Mouse (Mus musculus): ENCODE data around the gene Cabp2.
"Not testable (repeated sequence)": the region's sequence is repeated elsewhere in the genome, so short reads cannot be mapped to it uniquely, and the experiment has no call there.

The Cabp2 gene

GRCm38 (mm10) chr19:4055947-4056693 is 25.3 kb upstream of the Cabp2 start:
- no peak for DNase-seq (ENCODE audit: low spot score in 2 of 2)

DNA sequence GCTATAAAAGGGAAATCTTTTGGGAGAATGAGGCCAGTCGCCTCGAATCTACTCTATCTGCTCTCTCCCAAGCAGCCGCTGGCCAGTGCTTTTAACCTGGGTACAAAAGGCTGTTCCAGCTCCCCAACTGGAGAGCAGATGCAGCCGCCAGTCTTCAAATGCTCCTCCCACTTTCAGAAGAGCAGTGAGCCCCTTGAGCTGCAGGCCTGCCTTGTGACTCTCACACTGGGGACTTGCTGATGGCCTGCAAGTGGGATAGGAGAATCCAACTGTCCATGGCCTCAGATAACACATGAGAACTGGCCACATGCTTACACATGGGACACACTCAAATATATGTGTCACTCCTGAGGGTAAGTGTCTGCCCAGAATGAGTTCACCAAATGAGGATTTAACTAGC is 24.7 kb upstream of the Cabp2 start:
- DNase-seq (ENCODE audit: low spot score in 2 of 2) = no peak

DNA sequence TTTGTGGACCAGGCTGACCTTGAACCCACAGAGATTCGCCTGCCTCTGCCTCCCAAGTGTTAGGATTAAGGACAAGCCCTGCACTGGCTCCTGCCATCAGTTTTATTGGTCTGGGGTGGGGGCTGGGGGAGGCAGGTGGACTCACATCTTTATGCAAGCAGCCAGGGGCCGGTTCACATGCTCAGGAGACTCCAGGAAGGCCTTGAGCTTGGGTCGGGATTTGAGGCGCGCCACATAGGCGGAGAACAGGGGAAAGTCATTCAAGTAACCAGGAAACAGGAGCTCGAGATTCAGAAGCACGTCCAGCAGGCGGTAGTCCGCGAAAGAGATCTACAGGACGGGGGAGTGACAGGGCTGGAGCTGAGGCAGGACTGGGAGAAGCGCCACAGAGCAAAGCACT is 24.0 kb upstream of the Cabp2 start:
- no peak for DNase-seq (ENCODE audit: low spot score in 2 of 2)

DNA sequence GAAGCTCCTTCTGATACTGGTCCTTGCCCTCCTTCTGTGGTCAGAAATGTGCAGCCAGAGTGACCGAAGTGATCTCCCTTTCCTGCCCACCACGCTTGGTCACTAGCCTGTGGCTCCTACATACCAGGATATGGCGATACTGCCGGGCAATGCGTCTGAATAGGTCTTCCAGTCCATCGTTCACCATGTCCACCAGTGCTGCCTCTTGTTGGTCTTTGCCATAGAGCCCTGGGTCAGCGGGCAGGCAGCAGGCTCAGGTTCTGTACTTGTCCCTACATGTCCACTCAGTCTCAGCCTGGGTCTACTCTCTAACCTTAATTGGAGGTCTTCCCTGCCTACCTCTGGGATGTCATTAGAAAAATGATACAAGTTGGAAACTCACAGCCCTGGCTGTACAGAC is 23.4 kb upstream of the Cabp2 start:
- no peak for DNase-seq (ENCODE audit: low spot score in 2 of 2)

- no peak for DNase-seq (ENCODE audit: low spot score in 2 of 2)
These were observed 22.8 kb upstream of the Cabp2 start for GRCm38 (mm10) chr19:4058581-4058980.

DNA sequence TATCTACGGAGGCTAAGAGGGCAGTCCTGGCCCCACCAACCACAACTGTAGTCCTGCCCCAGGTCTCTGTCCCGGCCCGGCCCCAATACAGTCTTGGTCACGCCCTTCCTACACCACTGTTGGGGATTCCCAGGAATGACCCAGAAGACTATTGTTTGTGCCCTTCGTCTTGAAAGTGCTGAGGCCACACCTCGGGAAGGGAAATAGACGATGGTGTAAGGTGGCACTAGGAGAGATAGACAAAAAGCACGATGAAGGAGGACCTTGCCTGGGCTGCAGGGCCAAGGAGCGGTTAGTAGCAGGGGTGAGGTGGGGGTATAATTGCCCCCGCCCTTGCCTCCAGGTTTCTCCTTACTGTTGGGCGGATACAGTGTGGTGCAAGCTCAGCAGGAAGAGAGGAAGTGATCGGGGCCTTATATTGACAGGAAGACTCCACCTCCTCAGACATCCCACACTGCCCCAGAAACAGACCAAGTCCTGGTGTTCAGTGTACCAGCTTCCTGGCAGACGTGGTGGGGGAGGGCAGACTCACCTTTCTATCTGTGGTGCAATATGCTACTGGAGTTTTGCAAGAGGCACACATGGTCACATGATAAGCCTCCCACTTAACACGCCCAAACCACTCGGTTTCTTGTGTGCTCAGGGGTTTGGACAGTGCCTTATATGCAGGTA is 22.2 kb upstream of the Cabp2 start, which contains the start of gene Gstp3:
Gene Gstp3 (minus strand): TSS at position 501 of the 672 bp plus-strand sequence.
- DNase-seq (ENCODE audit: low spot score in 2 of 2) = no peak

DNA sequence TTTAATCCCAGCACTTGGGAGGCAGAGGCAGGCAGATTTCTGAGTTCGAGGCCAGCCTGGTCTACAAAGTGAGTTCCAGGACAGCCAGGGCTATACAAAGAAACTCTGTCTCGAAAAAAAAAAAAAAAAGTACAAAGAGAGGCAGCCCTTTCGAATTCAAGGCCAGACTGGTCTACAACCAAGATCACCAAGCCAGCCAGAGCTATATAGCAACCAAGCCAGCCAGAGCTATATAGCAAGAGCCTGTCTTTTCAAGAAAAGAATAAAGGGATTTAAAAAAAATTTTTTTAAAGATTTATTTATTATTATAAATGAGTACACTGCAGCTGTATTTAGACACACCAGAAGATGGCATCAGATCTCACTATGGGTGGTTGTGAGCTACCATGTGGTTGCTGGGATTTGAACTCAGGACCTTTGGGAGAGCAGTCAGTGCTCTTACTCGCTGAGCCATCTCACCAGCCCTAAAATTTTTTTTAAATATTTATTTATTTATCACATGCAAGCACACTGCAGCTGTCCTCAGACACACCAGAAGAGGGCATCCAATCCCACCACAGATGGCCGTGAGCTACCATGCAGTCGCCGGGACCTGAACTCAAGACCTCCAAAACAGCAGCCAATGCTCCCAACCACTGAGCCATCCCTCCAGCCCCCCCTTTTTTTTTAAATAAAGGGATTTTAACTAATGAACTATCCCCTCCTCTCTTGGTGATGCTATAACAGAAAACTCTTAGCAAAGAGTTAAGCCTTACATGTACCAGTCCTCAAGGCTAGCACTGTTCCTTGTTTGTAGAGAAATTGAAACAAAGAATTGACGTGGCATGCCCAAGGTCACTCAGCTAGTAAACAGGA is 21.1 kb upstream of the Cabp2 start:
- not testable (repeated sequence) for DNase-seq (ENCODE audit: low spot score in 2 of 2)

DNA sequence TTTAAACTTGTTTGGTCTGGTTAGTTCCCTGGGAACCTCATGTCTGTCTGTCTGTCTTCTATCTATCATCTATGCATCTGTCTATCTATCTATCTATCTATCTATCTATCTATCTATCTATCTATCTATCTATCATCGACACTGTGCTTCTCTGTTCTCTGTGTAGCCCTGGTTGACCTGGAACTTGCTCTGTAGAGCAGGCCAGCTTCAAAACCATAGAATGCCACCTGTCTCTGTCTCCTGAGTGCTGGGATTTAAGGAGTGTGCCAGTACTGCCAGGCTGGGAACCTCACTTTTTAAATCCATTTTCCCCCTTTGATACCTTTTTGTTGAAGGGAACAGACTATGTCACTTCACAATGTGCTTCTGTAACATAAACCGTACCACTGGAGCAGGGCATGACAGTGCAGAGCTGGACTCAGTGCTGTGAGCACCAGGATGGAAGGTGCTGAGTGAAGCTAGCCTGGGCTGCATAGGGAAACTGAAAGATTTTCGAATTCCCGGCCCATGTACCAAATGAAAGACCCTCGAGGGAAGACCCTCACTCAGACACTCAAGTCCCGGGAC is 20.4 kb upstream of the Cabp2 start:
- DNase-seq (ENCODE audit: low spot score in 2 of 2) = no peak

DNA sequence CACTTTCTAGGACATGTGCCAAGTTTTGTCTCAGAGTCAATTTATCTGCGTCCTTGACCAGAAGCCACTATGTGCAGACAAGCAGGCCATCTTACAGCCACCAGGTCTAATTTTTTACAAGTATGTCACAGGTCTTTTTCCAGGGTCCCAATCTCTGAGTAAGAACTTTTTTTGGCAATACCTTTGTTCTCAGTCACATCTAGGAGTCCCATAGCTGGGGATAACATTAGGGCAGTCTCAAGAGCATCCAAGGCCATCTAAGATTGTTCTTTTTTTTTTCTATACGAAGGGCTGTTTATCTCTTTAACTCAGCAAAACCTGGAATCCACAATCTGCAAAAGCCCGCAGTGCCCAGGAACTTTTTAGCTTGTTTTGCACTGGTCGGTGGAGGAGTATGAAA is 18.0 kb upstream of the Cabp2 start:
- DNase-seq (ENCODE audit: low spot score in 2 of 2) = not testable (repeated sequence)

DNA sequence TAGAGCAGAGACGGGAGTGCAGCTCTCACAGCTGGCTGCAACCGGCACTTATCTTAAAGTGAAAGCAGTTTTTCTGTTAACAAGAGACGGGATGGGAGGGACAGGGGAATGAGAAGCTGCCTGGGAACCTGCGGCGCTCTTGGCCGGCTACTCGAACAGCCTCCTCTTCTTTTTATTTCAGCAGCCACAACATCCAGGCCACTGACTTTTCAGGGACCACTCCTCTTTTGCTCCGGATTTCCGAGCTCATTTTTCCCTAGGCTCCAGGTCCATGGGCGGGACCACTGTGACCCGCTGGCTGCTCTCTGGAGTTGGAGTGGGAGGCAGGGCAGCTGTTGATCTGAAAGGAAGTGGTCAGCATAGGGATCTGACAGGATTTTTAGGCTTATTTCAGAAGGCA is 16.9 kb upstream of the Cabp2 start:
- DNase-seq (ENCODE audit: low spot score in 2 of 2) = not testable (repeated sequence)

GRCm38 (mm10) chr19:4066280-4066679 is 15.1 kb upstream of the Cabp2 start:
- DNase-seq (ENCODE audit: low spot score in 2 of 2) = no peak

DNA sequence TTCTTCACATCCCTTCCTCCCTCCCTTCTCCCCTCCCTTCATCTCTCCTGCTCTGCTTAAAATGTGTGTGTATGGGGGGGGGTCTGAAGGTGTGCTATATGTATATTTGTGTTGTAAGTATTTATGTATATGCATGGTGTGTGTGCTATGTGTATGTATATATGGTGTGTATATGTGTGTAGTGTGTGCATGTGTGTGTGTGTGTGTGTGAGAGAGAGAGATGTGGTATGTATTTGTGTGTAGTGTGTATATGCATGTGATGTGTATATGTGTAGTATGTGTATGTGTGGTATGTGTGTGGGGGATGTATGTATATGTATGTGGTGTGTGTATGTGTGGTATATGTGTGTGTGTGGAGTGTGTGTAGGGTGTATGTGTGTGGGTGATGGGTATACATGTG is 14.5 kb upstream of the Cabp2 start:
- no peak for DNase-seq (ENCODE audit: low spot score in 2 of 2)

- DNase-seq (ENCODE audit: low spot score in 2 of 2) = not testable (repeated sequence)
These were observed 13.1 kb upstream of the Cabp2 start for GRCm38 (mm10) chr19:4068242-4068641.

- DNase-seq (ENCODE audit: low spot score in 2 of 2) = no peak
These were observed 12.5 kb upstream of the Cabp2 start for GRCm38 (mm10) chr19:4068717-4069410.

DNA sequence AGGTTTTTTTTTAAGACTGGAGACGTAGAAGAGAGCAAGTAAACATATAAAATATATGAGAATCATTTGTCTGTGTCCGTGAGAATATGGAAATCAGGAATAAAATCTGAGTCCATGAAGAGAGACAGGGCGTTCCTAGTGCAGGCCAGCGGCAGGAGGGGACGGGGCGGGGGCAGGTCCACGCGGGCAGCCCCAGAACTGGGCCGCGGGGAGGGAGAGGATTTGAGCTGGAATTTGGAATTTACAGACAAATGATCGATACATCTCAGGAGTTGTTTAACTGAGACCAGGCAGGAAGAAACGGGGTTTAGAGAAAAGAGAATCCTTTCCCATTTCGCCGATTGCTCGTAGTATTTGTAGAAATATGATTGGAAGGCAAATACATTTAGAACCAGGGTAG is 11.1 kb upstream of the Cabp2 start:
- no peak for DNase-seq (ENCODE audit: low spot score in 2 of 2)

DNA sequence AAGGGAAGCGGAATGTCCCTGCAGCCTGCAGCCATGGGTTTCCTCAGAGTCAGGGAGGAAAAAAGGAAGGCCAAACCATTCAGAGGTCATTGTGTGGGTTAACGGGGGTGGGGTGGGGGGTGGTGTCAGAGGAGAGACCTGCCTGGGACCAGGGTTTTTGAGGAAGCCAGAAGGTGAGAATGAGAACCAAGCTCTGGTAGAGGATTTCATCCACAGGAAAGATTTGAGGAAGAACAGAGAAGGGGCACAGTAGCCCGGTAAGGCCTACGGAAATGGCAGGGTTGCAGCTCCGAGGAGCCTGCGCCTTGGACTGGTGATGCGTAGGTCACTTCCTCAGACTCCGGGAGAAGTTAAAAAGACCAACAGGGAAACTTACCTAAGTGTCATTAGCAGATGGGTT is 10.6 kb upstream of the Cabp2 start:
- no peak for DNase-seq (ENCODE audit: low spot score in 2 of 2)

- no peak for DNase-seq (ENCODE audit: low spot score in 2 of 2)
These were observed 10.0 kb upstream of the Cabp2 start for GRCm38 (mm10) chr19:4071406-4071805.

DNA sequence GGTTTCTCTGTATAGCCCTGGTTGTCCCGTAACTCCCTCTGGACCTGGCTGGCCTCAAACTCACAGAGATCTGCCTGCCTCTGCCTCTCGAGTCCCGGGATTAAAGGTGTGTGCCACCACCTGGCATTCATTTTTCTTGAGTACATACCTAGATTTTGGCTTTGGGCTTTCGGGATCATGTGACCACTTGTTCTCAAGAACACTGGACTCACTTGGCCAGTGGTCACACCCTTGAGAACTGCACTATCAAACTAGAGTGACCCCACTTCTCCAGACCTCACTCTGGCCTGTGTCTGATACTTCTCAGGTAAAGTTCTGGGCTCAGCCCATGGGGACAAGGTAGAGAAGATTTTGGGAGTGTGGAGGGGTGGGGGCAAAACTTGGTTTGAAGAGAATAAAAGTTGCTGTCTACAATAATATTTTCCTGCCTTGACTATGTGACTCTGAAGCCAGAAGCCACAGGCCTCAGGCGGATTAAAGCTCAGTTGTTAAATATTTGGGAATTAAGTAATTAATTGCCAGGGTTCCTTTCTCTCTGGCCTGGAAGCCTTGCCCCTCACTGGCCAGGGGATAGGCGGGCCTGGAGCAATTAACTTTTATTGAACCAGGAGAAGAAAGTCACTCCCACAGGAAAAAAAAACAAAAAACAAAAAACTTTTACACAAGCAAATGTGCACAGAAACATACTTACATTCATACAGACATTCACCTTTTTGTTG is 8.5 kb upstream of the Cabp2 start:
- DNase-seq (ENCODE audit: low spot score in 2 of 2) = no peak

- DNase-seq (ENCODE audit: low spot score in 2 of 2) = no peak
These were observed 5.8 kb upstream of the Cabp2 start for GRCm38 (mm10) chr19:4075531-4075930.

GRCm38 (mm10) chr19:4079594-4079993 is 1.8 kb upstream of the Cabp2 start:
- DNase-seq (ENCODE audit: low spot score in 2 of 2) = no peak

GRCm38 (mm10) chr19:4080511-4081009 is 818 bp upstream of the Cabp2 start:
- DNase-seq (ENCODE audit: low spot score in 2 of 2) = no peak

Data from urinary bladder, postnatal 4 days (tissue).